Mouse (Mus musculus) embryonic facial prominence, embryonic 12.5 days (tissue): ENCODE measurements around the gene Klc2. TPM values are rescaled to one million over a fixed set of nuclear protein-coding genes. Genes with fewer than 3 reads are reported as not detected.

Source experiments
- ATAC-seq: fragments of 200-750 bp; cut with Nextera tagmentation; 2 replicates; pipeline ENCODE4 v1.8.0; 2017; ENCODE audit not compliant: insufficient number of reproducible peaks, insufficient read depth, low FRiP score, low TSS enrichment
- H3K27ac ChIP-seq: fragments of 300-500 bp; sonication (generic); 2 replicates; pipeline ENCODE4 v1.5.1; 2016; ENCODE audit warnings: mild to moderate bottlenecking
- H3K27me3 ChIP-seq: fragments of 300-500 bp; sonication (generic); 2 replicates; pipeline ENCODE4 v1.6.1; 2016; ENCODE audit warnings: mild to moderate bottlenecking, moderate library complexity
- H3K36me3 ChIP-seq: fragments of 300-500 bp; sonication (generic); 2 replicates; pipeline ENCODE4 v1.6.1; 2016; ENCODE audit warnings: mild to moderate bottlenecking
- H3K4me1 ChIP-seq: fragments of 300-500 bp; sonication (generic); 2 replicates; pipeline ENCODE4 v1.6.1; 2016
- H3K4me2 ChIP-seq: fragments of 300-500 bp; sonication (generic); replicated peaks from 2 replicates; pipeline ENCODE4 v1.6.1; 2016; ENCODE audit warnings: mild to moderate bottlenecking, moderate library complexity
- H3K4me3 ChIP-seq: fragments of 300-500 bp; sonication (generic); 2 replicates; pipeline ENCODE4 v1.5.1; 2016; ENCODE audit warnings: mild to moderate bottlenecking
- H3K9ac ChIP-seq: fragments of 300-500 bp; sonication (generic); 2 replicates; pipeline ENCODE4 v1.6.1; 2016; ENCODE audit warnings: mild to moderate bottlenecking, moderate library complexity
- H3K9me3 ChIP-seq: fragments of 300-500 bp; sonication (generic); 2 replicates; pipeline ENCODE4 v1.6.1; 2016; ENCODE audit warnings: mild to moderate bottlenecking, moderate library complexity
- WGBS: fragments of 180-500 bp; shearing (Covaris S2); methylation state at CpG from one replicate; pipeline ENCODE4 v1.1.7; 2016; 5-methylcytosine and 5-hydroxymethylcytosine counted together
- polyA plus RNA-seq: library from polyadenylated mRNA; unstranded; fragments of >200 nt; fragmentation: Nextera tagmentation; extraction: Ambion mirVana; gene quantifications from 2 replicates; pipeline ENCODE4 v1.2.1, GENCODE M21; 2016

Klc2 gene
- polyA plus RNA-seq, 1 experiment from 2014 or later, result 30.6 TPM

DNA sequence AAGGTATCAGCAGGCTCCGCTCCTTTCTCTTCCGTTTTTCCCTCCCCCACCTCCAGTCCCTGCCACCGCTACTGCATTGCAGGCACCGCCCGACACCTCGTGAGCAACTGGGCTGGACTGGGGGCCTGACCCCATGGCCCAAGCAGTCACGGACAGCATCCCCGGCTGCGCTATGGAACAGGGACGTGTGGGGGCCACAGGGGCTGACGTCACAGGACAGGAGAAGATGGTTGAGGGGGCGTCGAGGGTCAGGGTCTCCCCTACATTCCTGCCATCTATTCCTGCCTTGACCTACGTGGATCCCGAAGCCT lies 33.6 kb downstream of the Klc2 start:
- Histone ChIP-seq H3K36me3 (no peaks in the 10 kb centered on the region), H3K9me3 (no peaks in the 10 kb centered on the region), H3K27me3 (peaks cover 67% of the 10 kb centered on the region), H3K4me1 (peaks cover 23% of the 10 kb centered on the region), H3K4me3 (peak overlapping the region; percentile 45), H3K27ac (no peak overlapping the region), H3K4me2 (peak overlapping the region; percentile 83), H3K9ac (no peak overlapping the region)
- WGBS, result 6% methylated on average over 15 of the region's 15 CpGs
- no peak for ATAC-seq

DNA sequence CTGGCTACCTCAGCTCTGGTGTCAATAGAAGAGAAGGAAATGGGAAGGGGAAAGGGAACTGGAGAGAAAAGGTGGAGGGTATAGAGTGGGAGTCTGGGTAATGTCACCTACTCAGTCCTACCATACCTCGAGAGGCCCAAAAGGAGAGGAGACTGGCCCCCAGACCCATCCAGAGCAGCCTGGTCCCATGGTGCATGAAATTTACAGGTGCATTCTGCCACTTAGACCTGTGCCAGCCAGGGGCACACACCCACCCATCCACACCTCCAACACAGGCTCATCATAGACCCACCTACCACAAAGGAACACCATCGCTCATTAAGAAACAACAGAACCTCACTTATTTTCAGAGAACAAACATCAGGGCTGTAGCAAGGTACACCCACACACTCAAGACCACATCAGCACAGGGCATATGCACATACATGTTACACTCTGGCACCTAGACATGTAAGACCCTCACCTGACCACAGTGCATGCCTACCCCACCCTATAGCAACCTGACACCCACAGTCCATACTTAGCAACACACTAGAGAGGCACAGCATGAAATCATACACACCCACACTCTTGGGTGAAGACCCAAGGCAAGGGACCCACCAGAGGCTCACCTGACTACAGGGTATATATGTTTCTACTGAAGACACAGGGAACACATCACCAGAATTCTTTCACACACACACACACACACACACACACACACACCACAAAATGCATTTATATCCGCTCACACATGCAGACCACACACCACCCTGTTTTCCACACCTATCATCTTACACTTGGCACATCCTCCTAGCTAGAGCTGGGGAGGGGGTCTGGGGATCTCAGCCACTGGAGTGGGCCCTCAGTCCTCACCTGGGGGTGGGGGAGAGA lies 34.2 kb downstream of the Klc2 start:
- Histone ChIP-seq H3K27me3 (peaks cover 68% of the 10 kb centered on the region), H3K4me1 (peaks cover 20% of the 10 kb centered on the region), H3K4me3 (peak overlapping the region; percentile 45), H3K9me3 (no peaks in the 10 kb centered on the region), H3K36me3 (no peaks in the 10 kb centered on the region), H3K9ac (no peak overlapping the region), H3K27ac (no peak overlapping the region), H3K4me2 (peak overlapping the region; percentile 83; the same call in 1 of the 2 replicates)
- 74% methylated on average over 3 of the region's 3 CpGs for WGBS
- no peak for ATAC-seq

DNA sequence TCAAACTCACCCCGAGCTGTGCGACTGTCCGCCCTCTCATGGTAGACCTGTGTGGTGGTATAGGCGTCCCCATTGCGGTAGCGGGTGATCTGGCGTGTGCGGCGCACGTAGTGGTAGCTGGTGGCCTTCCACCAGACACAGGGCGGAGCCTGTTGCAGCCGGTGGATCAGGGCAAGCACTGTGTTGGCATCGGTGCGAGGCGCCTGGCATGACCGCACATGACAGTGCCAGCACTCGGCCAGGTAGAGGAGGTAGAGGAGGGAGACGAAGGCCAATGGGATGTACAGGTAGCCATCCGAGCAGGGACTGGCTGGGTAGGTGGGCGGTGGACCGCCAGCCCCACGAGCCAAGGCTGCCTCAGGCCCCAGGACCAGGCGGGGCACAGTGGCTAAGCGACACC lies 35.8 kb downstream of the Klc2 start:
- Histone ChIP-seq H3K4me1 (peaks cover 14% of the 10 kb centered on the region), H3K27me3 (peaks cover 71% of the 10 kb centered on the region), H3K9me3 (no peaks in the 10 kb centered on the region), H3K9ac (no peak overlapping the region), H3K27ac (no peak overlapping the region), H3K4me3 (no peak overlapping the region), H3K4me2 (no peak overlapping the region), H3K36me3 (no peaks in the 10 kb centered on the region)
- WGBS, result 66% methylated on average over 24 of the region's 24 CpGs
- no peak for ATAC-seq

DNA sequence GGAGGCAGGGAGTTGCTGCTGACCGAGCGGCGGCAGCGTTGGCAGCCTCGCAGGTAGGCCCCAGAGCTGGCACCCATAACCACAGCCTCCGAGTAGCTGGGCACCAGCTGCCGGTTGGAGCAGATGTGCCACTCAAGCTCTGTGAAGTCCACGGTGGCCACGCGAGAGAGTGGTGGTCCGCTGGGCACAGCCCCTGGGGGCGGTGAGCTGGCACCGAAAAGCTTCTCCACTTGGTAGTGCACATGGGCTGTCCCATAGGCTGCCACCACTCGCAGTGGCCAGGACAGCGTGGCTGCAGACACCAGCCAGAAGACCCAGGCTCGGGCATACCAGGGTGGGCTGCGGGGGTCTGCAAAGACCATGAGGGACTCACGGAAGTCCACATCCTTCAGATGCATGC lies 36.4 kb downstream of the Klc2 start:
- H3K36me3 ChIP-seq, result no peaks in the 10 kb centered on the region
- peaks cover 10% of the 10 kb centered on the region for H3K4me1 ChIP-seq
- peaks cover 71% of the 10 kb centered on the region for H3K27me3 ChIP-seq
- H3K4me2 ChIP-seq, result no peak overlapping the region
- 64% methylated on average over 18 of the region's 18 CpGs for WGBS
- no peak for ATAC-seq
- no peak overlapping the region for H3K9ac ChIP-seq
- no peak overlapping the region for H3K27ac ChIP-seq
- no peak overlapping the region for H3K4me3 ChIP-seq
- no peaks in the 10 kb centered on the region for H3K9me3 ChIP-seq

DNA sequence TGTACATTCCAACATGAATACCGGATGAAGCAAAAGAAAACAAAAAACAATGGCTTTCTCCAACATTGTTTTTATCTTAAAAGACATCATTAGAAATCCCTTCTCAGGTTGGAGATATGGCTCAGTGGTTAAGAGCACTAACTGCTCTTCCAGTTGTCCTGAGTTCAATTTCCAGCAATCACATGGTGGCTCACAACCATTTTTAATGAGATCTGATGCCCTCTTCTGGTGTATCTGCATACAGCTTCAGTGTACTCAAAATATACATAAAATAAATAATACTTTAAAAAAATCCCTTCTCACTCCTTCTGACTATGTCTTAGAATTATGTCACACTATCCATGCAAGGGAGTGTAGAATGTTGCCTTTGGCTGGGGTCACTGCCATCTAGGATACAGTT lies 39.1 kb downstream of the Klc2 start:
- H3K36me3 ChIP-seq, result no peaks in the 10 kb centered on the region
- no peak for ATAC-seq
- 81% methylated on average over 1 of the region's 1 CpGs for WGBS

DNA sequence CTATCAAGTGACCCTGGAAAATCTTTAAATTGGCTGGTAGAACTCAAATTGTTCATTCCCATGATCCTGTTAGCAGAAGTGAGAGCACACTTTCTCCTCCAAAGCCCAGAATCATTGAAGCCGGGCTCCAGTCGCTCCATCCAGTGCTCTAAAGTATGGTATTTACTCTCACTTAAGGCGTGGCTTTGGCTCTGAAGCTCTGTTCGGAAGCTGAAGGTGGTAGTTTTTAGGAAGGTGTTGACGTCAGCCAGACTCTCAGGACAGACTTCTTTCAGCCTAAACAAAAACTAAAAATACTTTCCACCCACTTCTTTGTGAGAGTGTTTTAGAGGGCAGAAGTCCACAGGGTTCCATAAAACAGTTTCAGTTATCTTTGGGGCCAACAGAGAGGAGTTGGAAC lies 44.8 kb downstream of the Klc2 start:
- Histone ChIP-seq H3K9ac (no peak overlapping the region), H3K36me3 (no peaks in the 10 kb centered on the region), H3K27ac (no peak overlapping the region), H3K4me3 (peak overlapping the region; percentile 59; the same call in 1 of the 2 replicates), H3K9me3 (no peaks in the 10 kb centered on the region), H3K27me3 (peaks cover 12% of the 10 kb centered on the region), H3K4me1 (peaks cover 28% of the 10 kb centered on the region), H3K4me2 (peak overlapping the region; percentile 86; the same call in 1 of the 2 replicates)
- WGBS, result 44% methylated on average over 5 of the region's 5 CpGs
- ATAC-seq, result no peak

More for the DNA sequence above, 39.1 kb downstream of the Klc2 start:
- Histone ChIP-seq H3K9ac (no peak overlapping the region), H3K4me1 (no peaks in the 10 kb centered on the region), H3K27me3 (peaks cover 48% of the 10 kb centered on the region), H3K4me2 (no peak overlapping the region), H3K9me3 (no peaks in the 10 kb centered on the region), H3K27ac (no peak overlapping the region), H3K4me3 (no peak overlapping the region)

DNA sequence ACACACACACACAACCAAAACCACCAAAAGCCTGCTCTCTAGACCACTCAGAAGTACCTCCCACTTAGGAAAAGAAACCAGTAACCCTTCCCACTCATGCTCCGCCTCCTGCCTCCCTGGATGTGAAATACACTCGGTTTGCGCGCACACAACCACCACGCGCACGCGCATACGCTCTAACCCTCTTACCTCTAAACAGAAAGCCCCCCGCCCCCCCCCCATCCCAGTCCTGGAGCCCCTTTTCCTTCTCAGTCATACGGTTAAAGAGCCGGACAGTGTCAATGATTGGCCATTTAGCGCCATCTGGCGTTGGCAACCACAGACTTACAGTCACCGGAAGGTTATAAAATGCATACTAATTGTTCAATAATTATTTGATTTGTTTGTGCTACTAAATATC lies 45.3 kb downstream of the Klc2 start:
- Histone ChIP-seq H3K36me3 (no peaks in the 10 kb centered on the region), H3K27ac (peak overlapping the region; percentile 97), H3K9me3 (no peaks in the 10 kb centered on the region), H3K9ac (no peak overlapping the region), H3K27me3 (peaks cover 10% of the 10 kb centered on the region), H3K4me1 (peaks cover 29% of the 10 kb centered on the region), H3K4me3 (peak overlapping the region; percentile 59), H3K4me2 (peak overlapping the region; percentile 86)
- 2% methylated on average over 15 of the region's 15 CpGs for WGBS
- 0 out of 2 replicates have a peak, but pooled peaks have one; percentile 4 for ATAC-seq

DNA sequence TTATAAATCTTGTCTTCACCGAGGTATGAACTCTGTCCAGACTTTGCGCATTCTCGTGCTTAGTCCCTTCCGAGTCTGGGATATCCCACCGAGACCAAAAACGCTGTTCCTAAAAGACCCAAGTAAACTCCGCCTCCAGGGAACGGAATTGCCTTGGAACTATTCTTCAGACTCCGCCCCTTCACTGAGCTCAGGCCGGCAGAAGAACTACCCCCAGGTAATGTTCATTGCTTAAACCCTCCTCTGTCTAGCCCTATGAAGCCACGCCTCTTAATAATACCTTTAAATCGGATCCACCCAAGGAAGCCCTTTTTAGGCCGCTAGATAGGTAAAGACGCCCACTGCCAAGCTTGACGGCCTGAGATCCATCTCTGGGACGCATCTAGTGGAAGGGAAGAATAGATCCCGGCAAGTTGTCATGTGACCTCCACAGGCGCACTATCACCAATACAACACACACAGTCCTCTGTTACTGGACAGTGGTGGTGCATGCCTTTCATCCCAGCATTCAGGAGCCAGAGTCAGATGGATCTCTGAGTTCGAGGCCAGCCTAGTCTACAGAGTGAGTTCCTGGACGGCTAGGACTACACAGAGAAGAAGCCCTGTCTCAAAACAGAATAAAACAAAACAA lies 45.9 kb downstream of the Klc2 start:
- 2% methylated on average over 20 of the region's 20 CpGs for WGBS
- ATAC-seq, result 0 out of 2 replicates have a peak, but pooled peaks have one; percentile 1
- peak overlapping the region; percentile 59 for H3K4me3 ChIP-seq
- H3K27me3 ChIP-seq, result peaks cover 10% of the 10 kb centered on the region
- H3K4me1 ChIP-seq, result peaks cover 31% of the 10 kb centered on the region
- peak overlapping the region; percentile 44 for H3K9ac ChIP-seq
- no peaks in the 10 kb centered on the region for H3K36me3 ChIP-seq
- H3K9me3 ChIP-seq, result no peaks in the 10 kb centered on the region
- H3K4me2 ChIP-seq, result peak overlapping the region; percentile 86
- peak overlapping the region; percentile 97 for H3K27ac ChIP-seq

DNA sequence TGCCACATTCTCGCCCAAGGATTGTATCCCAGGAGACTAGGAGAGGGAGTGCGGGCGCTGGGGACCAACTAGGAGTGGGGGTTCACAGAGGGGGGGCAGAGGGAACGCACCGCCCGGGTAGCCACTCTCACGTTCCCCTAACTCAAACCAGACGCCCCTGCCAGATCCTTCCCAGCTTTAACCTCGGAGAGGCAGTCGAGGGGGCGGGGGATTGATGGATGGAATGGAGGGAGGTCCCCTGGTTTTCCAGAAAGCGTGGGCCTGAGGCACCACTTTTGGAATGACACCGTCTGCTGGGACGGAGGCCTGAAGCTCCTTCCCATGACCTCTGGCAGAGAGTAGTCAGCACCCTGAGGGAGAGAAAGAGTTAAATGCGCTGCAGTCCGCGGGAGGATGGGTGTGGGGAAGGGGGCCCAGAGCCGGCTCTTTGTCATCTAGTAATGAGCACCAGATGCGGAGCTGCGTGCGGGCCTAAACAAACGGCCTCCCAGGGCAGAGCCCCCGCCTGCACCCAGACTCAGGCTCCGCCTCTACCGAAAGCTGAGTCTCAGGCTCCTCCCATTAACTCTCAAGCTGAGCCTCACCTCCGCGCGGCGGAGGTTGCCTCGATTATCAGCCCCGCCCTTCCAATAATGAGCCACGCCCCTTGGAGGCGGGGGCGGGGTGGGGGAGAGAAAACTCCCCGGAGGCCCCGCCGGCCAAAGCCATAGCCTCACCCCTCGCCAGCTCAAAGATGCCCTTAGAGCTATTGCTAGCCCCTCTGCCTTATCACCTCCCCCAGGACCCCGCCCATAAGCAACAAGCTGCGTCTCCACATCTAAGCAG lies 46.6 kb downstream of the Klc2 start:
- H3K4me2 ChIP-seq, result peak overlapping the region; percentile 86
- H3K27ac ChIP-seq, result peak overlapping the region; percentile 97
- peaks cover 39% of the 10 kb centered on the region for H3K4me1 ChIP-seq
- peak overlapping the region; percentile 59 for H3K4me3 ChIP-seq
- peak overlapping the region; percentile 44 for H3K9ac ChIP-seq
- no peaks in the 10 kb centered on the region for H3K9me3 ChIP-seq
- no peaks in the 10 kb centered on the region for H3K36me3 ChIP-seq
- peak; percentile 88 for ATAC-seq
- peaks cover 10% of the 10 kb centered on the region for H3K27me3 ChIP-seq
- WGBS, result under 1% methylated on average over 40 of the region's 40 CpGs

DNA sequence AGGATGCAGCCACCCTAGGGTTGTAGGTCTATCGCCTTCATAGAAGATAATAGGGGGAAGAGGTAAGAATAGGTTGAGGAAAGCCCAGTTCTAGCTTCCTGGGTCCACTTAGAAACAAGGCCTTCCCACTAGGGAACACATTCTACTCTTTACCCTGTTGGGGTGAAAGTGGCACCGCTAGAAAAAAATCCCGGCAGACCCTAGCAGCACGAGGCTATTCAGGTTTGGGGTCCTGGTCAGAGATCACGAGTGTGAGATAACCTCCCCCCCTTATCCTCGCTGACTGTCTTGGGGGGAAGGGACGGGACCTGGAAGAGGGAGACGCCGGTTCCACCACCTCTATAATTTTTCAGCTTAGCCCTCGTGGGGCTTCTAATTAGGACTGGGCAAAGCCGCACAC lies 47.3 kb downstream of the Klc2 start:
- no peak for ATAC-seq
- peak overlapping the region; percentile 86 for H3K4me2 ChIP-seq
- peak overlapping the region; percentile 59 for H3K4me3 ChIP-seq
- whole genome bisulfite sequencing, result 5% methylated on average over 11 of the region's 11 CpGs
- H3K9me3 ChIP-seq, result no peaks in the 10 kb centered on the region
- peak overlapping the region; percentile 97 for H3K27ac ChIP-seq
- H3K36me3 ChIP-seq, result no peaks in the 10 kb centered on the region
- peak overlapping the region; percentile 43; the same call in 1 of the 2 replicates for H3K9ac ChIP-seq
- peaks cover 42% of the 10 kb centered on the region for H3K4me1 ChIP-seq
- H3K27me3 ChIP-seq, result peaks cover 10% of the 10 kb centered on the region

DNA sequence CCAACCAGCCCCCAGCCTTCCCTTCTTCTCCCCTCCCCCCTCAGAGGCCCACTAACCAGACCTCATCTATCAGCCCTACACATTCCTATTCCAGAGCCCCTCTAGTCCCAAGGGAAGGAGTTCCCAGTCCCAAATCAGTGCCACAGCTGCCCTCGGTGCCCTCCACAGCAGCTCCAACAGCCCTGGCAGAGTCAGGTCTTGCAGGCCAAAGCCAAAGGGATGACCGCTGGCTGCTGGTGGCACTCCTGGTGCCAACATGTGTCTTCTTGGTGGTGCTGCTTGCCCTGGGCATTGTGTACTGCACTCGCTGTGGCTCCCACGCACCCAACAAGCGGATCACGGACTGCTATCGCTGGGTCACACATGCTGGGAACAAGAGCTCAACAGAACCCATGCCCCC lies 48.4 kb downstream of the Klc2 start:
- H3K36me3 ChIP-seq, result no peaks in the 10 kb centered on the region
- peak overlapping the region; percentile 86 for H3K4me2 ChIP-seq
- H3K27ac ChIP-seq, result peak overlapping the region; percentile 97
- H3K4me3 ChIP-seq, result peak overlapping the region; percentile 59
- H3K27me3 ChIP-seq, result peaks cover 10% of the 10 kb centered on the region
- H3K9ac ChIP-seq, result no peak overlapping the region; the same call in 1 of the 2 replicates
- peaks cover 47% of the 10 kb centered on the region for H3K4me1 ChIP-seq
- no peak for ATAC-seq
- 81% methylated on average over 7 of the region's 7 CpGs for WGBS
- H3K9me3 ChIP-seq, result no peaks in the 10 kb centered on the region
